Comparison of ENCODE assay signal across 11 mouse cellular contexts in the genomic region with DNA sequence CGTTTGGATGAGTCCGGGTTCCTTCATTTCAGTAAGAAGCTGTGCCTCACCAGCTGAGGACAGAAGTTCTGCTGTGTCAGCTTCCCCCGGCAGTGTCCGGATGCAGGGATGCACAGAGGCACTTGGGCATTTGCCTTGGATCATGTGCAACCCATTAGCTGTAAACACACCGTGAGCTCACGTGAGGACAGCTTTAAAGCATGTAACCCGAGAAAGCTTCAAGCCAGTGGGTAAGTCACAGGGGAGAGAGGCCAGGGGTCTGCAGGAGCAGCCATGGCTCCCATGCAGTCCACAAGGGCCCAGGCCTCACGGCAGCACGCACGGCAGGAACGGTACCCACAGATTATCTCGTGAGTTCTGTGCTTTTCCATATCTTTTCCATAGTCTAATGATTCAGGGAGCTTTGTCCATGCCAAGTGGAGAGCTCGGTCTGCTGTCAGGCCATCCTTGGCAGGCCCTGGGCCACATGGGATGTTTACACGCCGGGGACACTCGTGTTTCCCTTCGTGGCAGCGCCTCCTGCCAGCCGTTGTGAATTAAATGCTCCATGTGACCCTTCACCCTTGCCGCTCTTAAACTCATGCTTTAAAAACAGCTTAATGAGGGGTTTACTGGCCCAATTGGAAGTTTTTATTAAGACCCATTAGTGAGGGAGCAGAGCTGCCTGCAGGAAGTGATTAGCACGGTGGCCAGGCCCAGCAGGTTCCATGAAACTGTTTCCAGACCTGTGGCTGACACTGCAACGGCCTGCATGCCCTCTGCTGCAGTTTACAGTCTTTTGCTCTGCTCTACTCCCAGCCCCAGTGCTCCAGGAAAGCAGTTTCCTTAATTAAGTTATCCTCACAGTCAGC. TPM values are rescaled to one million over a fixed set of nuclear protein-coding genes. Genes with fewer than 3 reads are reported as not detected.
DNase-seq lines count a peak whose midpoint lies in the region; ATAC-seq and TF ChIP-seq lines count a peak whose summit lies in the region.
"Had no signal": no experiment of that assay in that cellular context is flagged by ENCODE, and none has a peak within 500 bp of the region (broad histone marks: within the 10 kb centered on the region; RNA-seq: fewer than 3 reads in every experiment).

No protein-coding gene starts in this region.

- no peaks in the 10 kb centered on the region for H3K27me3 ChIP-seq in heart, embryonic 10.5 days (ENCODE audit: insufficient read depth, poor library complexity, severe bottlenecking)
- H3K27me3 ChIP-seq in embryonic facial prominence, embryonic 11.5 days (ENCODE audit: control insufficient read depth, insufficient read depth, low read length) = no peaks in the 10 kb centered on the region
- peaks cover 17% of the 10 kb centered on the region for H3K27me3 ChIP-seq in limb, embryonic 11.5 days (ENCODE audit: control insufficient read depth, insufficient read depth, low read length)
- no peaks in the 10 kb centered on the region for H3K27me3 ChIP-seq in stomach, postnatal 0 days (ENCODE audit: control insufficient read depth, insufficient read depth, low read length)
- H3K27me3 ChIP-seq: CH12.LX had no signal

- H3K9me3 ChIP-seq in heart, embryonic 10.5 days = 0 out of 2 replicates have a peak, but pooled peaks cover 3% of the 10 kb centered on the region
- H3K9me3 ChIP-seq in embryonic facial prominence, embryonic 11.5 days (replicated peaks; ENCODE audit: control insufficient read depth, low read length) = no peaks in the 10 kb centered on the region
- H3K9me3 ChIP-seq in limb, embryonic 11.5 days (ENCODE audit: control insufficient read depth, low read length) = no peaks in the 10 kb centered on the region
- no peaks in the 10 kb centered on the region for H3K9me3 ChIP-seq in stomach, postnatal 0 days (ENCODE audit: control insufficient read depth, low read length)

- no peak for DNase-seq in heart, embryonic 10.5 days (ENCODE audit: low spot score)
- no peak for DNase-seq in heart, postnatal 10 days
- peak; percentile 45 for DNase-seq in Muller cell, postnatal 12 days (ENCODE audit: inconsistent ontology term)
- DNase-seq in embryonic facial prominence, embryonic 11.5 days (ENCODE audit: low spot score) = peak; percentile 89
- DNase-seq in limb, embryonic 11.5 days (ENCODE audit: low spot score) = peak; percentile 86
- no peak for DNase-seq in lung, adult 2 months
- DNase-seq in stomach, postnatal 0 days (ENCODE audit: low spot score) = no peak
- DNase-seq in T-cell, adult 2 months (ENCODE audit: low spot score) = no peak
- DNase-seq: heart, adult 11 months; lung, postnatal 10 days had no signal

- TF ChIP-seq CTCF in lung, adult 2 months (IDR thresholded peaks at IDR 0.05; ENCODE audit: insufficient read depth, low read length) = no peak
- no peak for TF ChIP-seq CTCF in stomach, postnatal 0 days (IDR thresholded peaks at IDR 0.05; ENCODE audit: low read depth)

- whole genome bisulfite sequencing in heart, embryonic 10.5 days = 67% methylated on average over 22 of the region's 22 CpGs
- WGBS in embryonic facial prominence, embryonic 11.5 days = 26% methylated on average over 22 of the region's 22 CpGs
- WGBS in limb, embryonic 11.5 days = 8% methylated on average over 22 of the region's 22 CpGs
- 69% methylated on average over 22 of the region's 22 CpGs for WGBS in lung, adult 2 months
- WGBS in stomach, postnatal 0 days = 65% methylated on average over 22 of the region's 22 CpGs

- H3K4me2 ChIP-seq in embryonic facial prominence, embryonic 11.5 days (ENCODE audit: low read depth, low read length) = no peak overlapping the region
- peak overlapping the region; percentile 22; the same call in 1 of the 2 replicates for H3K4me2 ChIP-seq in limb, embryonic 11.5 days (ENCODE audit: low read depth, severe bottlenecking)
- no peak overlapping the region for H3K4me2 ChIP-seq in stomach, postnatal 0 days (replicated peaks; ENCODE audit: low read depth)

- no peak for TF ChIP-seq EP300 in stomach, postnatal 0 days (optimal IDR thresholded peaks at IDR 0.05)

- no peak overlapping the region for H3K4me3 ChIP-seq in heart, embryonic 10.5 days
- no peak overlapping the region for H3K4me3 ChIP-seq in embryonic facial prominence, embryonic 11.5 days (ENCODE audit: low read depth, low read length)
- no peak overlapping the region for H3K4me3 ChIP-seq in limb, embryonic 11.5 days (ENCODE audit: low read depth, low read length)
- H3K4me3 ChIP-seq in lung, adult 2 months (replicated peaks; ENCODE audit: extremely low read depth, low read depth, low read length) = no peak overlapping the region
- no peak overlapping the region for H3K4me3 ChIP-seq in stomach, postnatal 0 days (ENCODE audit: low read depth, low read length)

- H3K36me3 ChIP-seq in heart, embryonic 10.5 days = peaks cover 55% of the 10 kb centered on the region
- peaks cover 2% of the 10 kb centered on the region; the same call in 1 of the 2 replicates for H3K36me3 ChIP-seq in embryonic facial prominence, embryonic 11.5 days (replicated peaks; ENCODE audit: control insufficient read depth, insufficient read depth, low read depth, low read length)
- peaks cover 6% of the 10 kb centered on the region; the same call in 1 of the 2 replicates for H3K36me3 ChIP-seq in limb, embryonic 11.5 days (ENCODE audit: control insufficient read depth, insufficient read depth, low read length)
- no peaks in the 10 kb centered on the region for H3K36me3 ChIP-seq in stomach, postnatal 0 days (ENCODE audit: control insufficient read depth, insufficient read depth, low read length)

- H3K27ac ChIP-seq in heart, embryonic 10.5 days = peak overlapping the region; percentile 37
- H3K27ac ChIP-seq in embryonic facial prominence, embryonic 11.5 days (replicated peaks; ENCODE audit: low read depth, low read length) = peak overlapping the region; percentile 86
- peak overlapping the region; percentile 78 for H3K27ac ChIP-seq in limb, embryonic 11.5 days (replicated peaks; ENCODE audit: low read depth, low read length)
- no peak overlapping the region for H3K27ac ChIP-seq in stomach, postnatal 0 days (replicated peaks)

- peak; percentile 83 for ATAC-seq in embryonic facial prominence, embryonic 11.5 days (replicated peaks; ENCODE audit: insufficient number of reproducible peaks, low FRiP score, low TSS enrichment, low read depth)
- peak; percentile 94 for ATAC-seq in limb, embryonic 11.5 days (ENCODE audit: insufficient number of reproducible peaks, low FRiP score, low TSS enrichment, low read depth)
- no peak for ATAC-seq in stomach, postnatal 0 days (ENCODE audit: low FRiP score, low TSS enrichment)

- intact Hi-C loops in heart, postnatal 10 days (cut with DNase I) = loop anchor here (10.0 kb wide), 1 partner anchor 211 kb away; the partner anchor contains the start of gene Fbxl16

- peaks cover 34% of the 10 kb centered on the region for H3K4me1 ChIP-seq in heart, embryonic 10.5 days
- H3K4me1 ChIP-seq in embryonic facial prominence, embryonic 11.5 days (ENCODE audit: control insufficient read depth, insufficient read depth, low read length) = peaks cover 6% of the 10 kb centered on the region
- peaks cover 36% of the 10 kb centered on the region for H3K4me1 ChIP-seq in limb, embryonic 11.5 days (ENCODE audit: control insufficient read depth, insufficient read depth, low read length)
- no peaks in the 10 kb centered on the region for H3K4me1 ChIP-seq in lung, adult 2 months (ENCODE audit: control insufficient read depth, insufficient read depth, low read length)
- no peaks in the 10 kb centered on the region for H3K4me1 ChIP-seq in stomach, postnatal 0 days (replicated peaks; ENCODE audit: control insufficient read depth, insufficient read depth)

- TF ChIP-seq POLR2A in lung, adult 2 months (IDR thresholded peaks at IDR 0.05; ENCODE audit: borderline replicate concordance, extremely low read depth, low read depth, low read length) = no peak

- peak overlapping the region; percentile 0; the same call in 1 of the 2 replicates for H3K9ac ChIP-seq in embryonic facial prominence, embryonic 11.5 days (replicated peaks; ENCODE audit: low read length)
- no peak overlapping the region for H3K9ac ChIP-seq in limb, embryonic 11.5 days (ENCODE audit: low read length)
- no peak overlapping the region for H3K9ac ChIP-seq in stomach, postnatal 0 days (ENCODE audit: low read length)

RNA-seq across cellular contexts. Expression of gene Lmf1, which starts 14.8 kb away (rescaled TPM):
- polyA plus RNA-seq in heart, embryonic 10.5 days (2016; fragmentation: Nextera tagmentation; extraction: Ambion mirVana) = 36.8 and 43.1 TPM in 2 replicates
- 10 to 100 TPM; 25.4 to 27.0 TPM for total RNA-seq in heart, postnatal 10 days (2021)
- polyA plus RNA-seq in embryonic facial prominence, embryonic 11.5 days (2014; fragmentation: Nextera tagmentation; extraction: Ambion mirVana) = 24.9 and 25.7 TPM in 2 replicates
- polyA plus RNA-seq in limb, embryonic 11.5 days (2014; fragmentation: Nextera tagmentation; extraction: Ambion mirVana) = 22.5 and 23.8 TPM in 2 replicates
- 15.8 and 22.4 TPM in 2 replicates for polyA plus RNA-seq in lung, adult 2 months (2012; rRNA removed)
- 16.3 and 17.7 TPM in 2 replicates for polyA plus RNA-seq in stomach, postnatal 0 days (2015; fragmentation: Nextera tagmentation; extraction: Ambion mirVana)

RNA-seq across cellular contexts. Expression of gene Sox8, which starts 23.1 kb away (rescaled TPM):
- 2.0 and 3.6 TPM in 2 replicates for polyA plus RNA-seq in heart, embryonic 10.5 days (2016; fragmentation: Nextera tagmentation; extraction: Ambion mirVana)
- under 1 TPM; 0.72 to 0.93 TPM for total RNA-seq in heart, postnatal 10 days (2021)
- 6.2 and 9.5 TPM in 2 replicates for polyA plus RNA-seq in embryonic facial prominence, embryonic 11.5 days (2014; fragmentation: Nextera tagmentation; extraction: Ambion mirVana)
- polyA plus RNA-seq in limb, embryonic 11.5 days (2014; fragmentation: Nextera tagmentation; extraction: Ambion mirVana) = 7.1 and 8.8 TPM in 2 replicates
- 0.49 and 0.62 TPM in 2 replicates for polyA plus RNA-seq in lung, adult 2 months (2012; rRNA removed)
- 1.4 and 1.6 TPM in 2 replicates for polyA plus RNA-seq in stomach, postnatal 0 days (2015; fragmentation: Nextera tagmentation; extraction: Ambion mirVana)
- total RNA-seq: CH12.LX had no signal

Comparison
In these comparisons a context has a peak if more than half of its experiments do, and no peak if none do; other contexts are left out.
1. DNase-seq: peak in Muller cell, postnatal 12 days (single experiment), embryonic facial prominence, embryonic 11.5 days (single experiment) and limb, embryonic 11.5 days (single experiment); none in heart, embryonic 10.5 days (single experiment), heart, postnatal 10 days (0 of 2), lung, adult 2 months (single experiment), stomach, postnatal 0 days (single experiment) and T-cell, adult 2 months (single experiment).